In genomic region chr16:90211767-90212166, GRCm38 (mm10) we compare ENCODE assay signal across 22 mouse cellular contexts.
"Had no signal": no experiment of that assay in that cellular context is flagged by ENCODE, and none has a peak within 500 bp of the region (broad histone marks: within the 10 kb centered on the region; RNA-seq: fewer than 3 reads in every experiment).

No protein-coding gene starts in this region.

- DNase-seq: liver, postnatal 0 days; lung, adult 2 months; lung, postnatal 14 days; lung, postnatal 4 days; midbrain, embryonic 14.5 days; retina, postnatal 1 day; right cerebral cortex, adult 18-20 months; right cerebral cortex, postnatal 25 days; right cerebral cortex, postnatal 4 days; thymus, adult 2 months; thymus, postnatal 36 days had no signal

- H3K4me1 ChIP-seq: midbrain, embryonic 10.5 days; midbrain, embryonic 12.5 days; neural tube, embryonic 13.5 days; neural tube, embryonic 15.5 days; stomach, embryonic 15.5 days had no signal

- H3K4me2 ChIP-seq: liver, embryonic 15.5 days; lung, embryonic 15.5 days; midbrain, embryonic 12.5 days; neural tube, embryonic 13.5 days; neural tube, embryonic 15.5 days; stomach, embryonic 15.5 days had no signal

- H3K9ac ChIP-seq: liver, embryonic 15.5 days; liver, postnatal 0 days; lung, embryonic 15.5 days; midbrain, embryonic 12.5 days; neural tube, embryonic 13.5 days; neural tube, embryonic 15.5 days; stomach, embryonic 15.5 days had no signal

- H3K27me3 ChIP-seq: liver, embryonic 15.5 days; lung, embryonic 15.5 days; midbrain, embryonic 12.5 days; neural tube, embryonic 13.5 days; neural tube, embryonic 15.5 days; stomach, embryonic 15.5 days had no signal

- ATAC-seq: liver, postnatal 0 days; lung, postnatal 0 days; midbrain, embryonic 16.5 days had no signal

- H3K36me3 ChIP-seq: liver, embryonic 15.5 days; lung, embryonic 15.5 days; midbrain, embryonic 10.5 days; midbrain, embryonic 12.5 days; neural tube, embryonic 13.5 days; neural tube, embryonic 15.5 days; stomach, embryonic 15.5 days had no signal

- H3K9me3 ChIP-seq: liver, embryonic 15.5 days; lung, embryonic 15.5 days; midbrain, embryonic 10.5 days; midbrain, embryonic 12.5 days; neural tube, embryonic 13.5 days; neural tube, embryonic 15.5 days; stomach, embryonic 15.5 days had no signal

- H3K4me3 ChIP-seq: liver, embryonic 15.5 days; lung, embryonic 15.5 days; midbrain, embryonic 10.5 days; midbrain, embryonic 12.5 days; myocyte; neural tube, embryonic 13.5 days; neural tube, embryonic 15.5 days; stomach, embryonic 15.5 days had no signal

- H3K27ac ChIP-seq: liver, embryonic 15.5 days; lung, embryonic 15.5 days; midbrain, embryonic 10.5 days; midbrain, embryonic 12.5 days; neural tube, embryonic 13.5 days; neural tube, embryonic 15.5 days; stomach, embryonic 15.5 days; stomach, postnatal 0 days had no signal
